11 mouse cellular contexts compared by ENCODE assay signal in genomic region chr7:89407006-89407940, GRCm38 (mm10). TPM values are rescaled to one million over a fixed set of nuclear protein-coding genes. Genes with fewer than 3 reads are reported as not detected.
A peak's percentile ranks its signal among the peaks of the same experiment; 100 is the strongest.
DNase-seq lines count a peak whose midpoint lies in the region; ATAC-seq and TF ChIP-seq lines count a peak whose summit lies in the region.
"Had no signal": no experiment of that assay in that cellular context is flagged by ENCODE, and none has a peak within 500 bp of the region (broad histone marks: within the 10 kb centered on the region; RNA-seq: fewer than 3 reads in every experiment).

No protein-coding gene starts in this region.

- ATAC-seq in heart, embryonic 12.5 days (ENCODE audit: insufficient number of reproducible peaks, low FRiP score): no peak
- no peak for ATAC-seq in embryonic facial prominence, embryonic 11.5 days (replicated peaks; ENCODE audit: insufficient number of reproducible peaks, low FRiP score, low TSS enrichment, low read depth)
- ATAC-seq in heart, postnatal 0 days (ENCODE audit: insufficient read depth, low read depth): no peak
- ATAC-seq in limb, embryonic 15.5 days (ENCODE audit: insufficient number of reproducible peaks, low FRiP score, low TSS enrichment, low read depth): no peak
- ATAC-seq in activated CD4-positive, CD25-positive, alpha-beta regulatory T cell, adult 4 months: no peak

- no peak for DNase-seq in heart, postnatal 25 days (ENCODE audit: low spot score)
- no peak for DNase-seq in embryonic facial prominence, embryonic 11.5 days (ENCODE audit: low spot score)
- DNase-seq in heart, postnatal 0 days (ENCODE audit: low spot score): no peak
- no peak for DNase-seq in adrenal gland, postnatal 36 days
- no peak for DNase-seq in layer of hippocampus, postnatal 10 days (ENCODE audit: low spot score in 2 of 2)
- DNase-seq: cerebellum, adult 9-10 months had no signal

- H3K27me3 ChIP-seq in heart, embryonic 12.5 days (replicated peaks): no peaks in the 10 kb centered on the region
- H3K27me3 ChIP-seq in embryonic facial prominence, embryonic 11.5 days (ENCODE audit: control insufficient read depth, insufficient read depth, low read length): no peaks in the 10 kb centered on the region
- no peaks in the 10 kb centered on the region for H3K27me3 ChIP-seq in heart, postnatal 0 days (ENCODE audit: control insufficient read depth, insufficient read depth, low read length)
- H3K27me3 ChIP-seq in limb, embryonic 15.5 days: peaks cover 3% of the 10 kb centered on the region; the same call in 1 of the 2 replicates

- TF ChIP-seq CTCF in heart, postnatal 0 days (IDR thresholded peaks at IDR 0.05; ENCODE audit: low read depth): no peak

- 83% methylated on average over 24 of the region's 24 CpGs for WGBS in heart, embryonic 12.5 days
- WGBS in embryonic facial prominence, embryonic 11.5 days: 88% methylated on average over 24 of the region's 24 CpGs
- WGBS in heart, postnatal 0 days: 77% methylated on average over 24 of the region's 24 CpGs
- 85% methylated on average over 24 of the region's 24 CpGs for WGBS in limb, embryonic 15.5 days

- H3K4me3 ChIP-seq in heart, embryonic 12.5 days: peak overlapping the region; percentile 14; the same call in 1 of the 2 replicates
- peak overlapping the region; percentile 11; the same call in 1 of the 2 replicates for H3K4me3 ChIP-seq in embryonic facial prominence, embryonic 11.5 days (ENCODE audit: low read depth, low read length)
- peak overlapping the region; percentile 88 for H3K4me3 ChIP-seq in heart, postnatal 0 days (ENCODE audit: low read depth, low read length)
- no peak overlapping the region; the same call in 1 of the 2 replicates for H3K4me3 ChIP-seq in limb, embryonic 15.5 days
- H3K4me3 ChIP-seq: left cerebral cortex, adult 2 months; neural tube, embryonic 13.5 days had no signal

- H3K9ac ChIP-seq in heart, embryonic 12.5 days: no peak overlapping the region
- no peak overlapping the region for H3K9ac ChIP-seq in embryonic facial prominence, embryonic 11.5 days (replicated peaks; ENCODE audit: low read length)
- 0 out of 2 replicates have a peak overlapping the region, but pooled peaks have one; percentile 19 for H3K9ac ChIP-seq in heart, postnatal 0 days (replicated peaks; ENCODE audit: low read depth, low read length)
- H3K9ac ChIP-seq in limb, embryonic 15.5 days: no peak overlapping the region
- H3K9ac ChIP-seq: neural tube, embryonic 13.5 days had no signal

- intact Hi-C loops in heart, postnatal 25 days (cut with DNase I): no loop called here

- no peaks in the 10 kb centered on the region for H3K9me3 ChIP-seq in heart, embryonic 12.5 days (replicated peaks)
- H3K9me3 ChIP-seq in embryonic facial prominence, embryonic 11.5 days (replicated peaks; ENCODE audit: control insufficient read depth, low read length): no peaks in the 10 kb centered on the region
- no peaks in the 10 kb centered on the region for H3K9me3 ChIP-seq in heart, postnatal 0 days (replicated peaks; ENCODE audit: control insufficient read depth, low read length)
- no peaks in the 10 kb centered on the region for H3K9me3 ChIP-seq in limb, embryonic 15.5 days
- H3K9me3 ChIP-seq: neural tube, embryonic 13.5 days had no signal

- TF ChIP-seq EP300 in heart, postnatal 0 days (IDR thresholded peaks at IDR 0.05; ENCODE audit: low read depth): peak; percentile 45; the same call in 1 of the 2 replicates

- peaks cover 21% of the 10 kb centered on the region for H3K36me3 ChIP-seq in heart, embryonic 12.5 days
- H3K36me3 ChIP-seq in embryonic facial prominence, embryonic 11.5 days (replicated peaks; ENCODE audit: control insufficient read depth, insufficient read depth, low read depth, low read length): peaks cover 2% of the 10 kb centered on the region
- H3K36me3 ChIP-seq in heart, postnatal 0 days (replicated peaks; ENCODE audit: control insufficient read depth, insufficient read depth, low read length): peaks cover 44% of the 10 kb centered on the region
- H3K36me3 ChIP-seq in limb, embryonic 15.5 days: peaks cover 2% of the 10 kb centered on the region; the same call in 1 of the 2 replicates
- H3K36me3 ChIP-seq: neural tube, embryonic 13.5 days had no signal

- H3K4me1 ChIP-seq in heart, embryonic 12.5 days (replicated peaks): peaks cover 32% of the 10 kb centered on the region
- peaks cover 4% of the 10 kb centered on the region; the same call in 1 of the 2 replicates for H3K4me1 ChIP-seq in embryonic facial prominence, embryonic 11.5 days (ENCODE audit: control insufficient read depth, insufficient read depth, low read length)
- peaks cover 35% of the 10 kb centered on the region for H3K4me1 ChIP-seq in heart, postnatal 0 days (ENCODE audit: control insufficient read depth, insufficient read depth)
- peaks cover 28% of the 10 kb centered on the region; the same call in 1 of the 2 replicates for H3K4me1 ChIP-seq in limb, embryonic 15.5 days

- no peak overlapping the region for H3K27ac ChIP-seq in heart, embryonic 12.5 days (ENCODE audit: poor library complexity, severe bottlenecking)
- H3K27ac ChIP-seq in embryonic facial prominence, embryonic 11.5 days (replicated peaks; ENCODE audit: low read depth, low read length): no peak overlapping the region
- peak overlapping the region; percentile 82 for H3K27ac ChIP-seq in heart, postnatal 0 days (ENCODE audit: low read depth)
- H3K27ac ChIP-seq in limb, embryonic 15.5 days: no peak overlapping the region
- H3K27ac ChIP-seq: left cerebral cortex, adult 2 months; neural tube, embryonic 13.5 days had no signal

- peak overlapping the region; percentile 27; the same call in 1 of the 2 replicates for H3K4me2 ChIP-seq in heart, embryonic 12.5 days
- peak overlapping the region; percentile 2; the same call in 1 of the 2 replicates for H3K4me2 ChIP-seq in embryonic facial prominence, embryonic 11.5 days (ENCODE audit: low read depth, low read length)
- H3K4me2 ChIP-seq in heart, postnatal 0 days (ENCODE audit: low read depth, low read length): peak overlapping the region; percentile 82
- peak overlapping the region; percentile 25; the same call in 1 of the 2 replicates for H3K4me2 ChIP-seq in limb, embryonic 15.5 days

RNA-seq across cellular contexts. Expression of gene Fzd4, which starts 3.1 kb away (rescaled TPM):
- polyA plus RNA-seq in heart, embryonic 12.5 days (2016; fragmentation: Nextera tagmentation; extraction: Ambion mirVana): 10.5 and 11.0 TPM in 2 replicates
- 10 to 100 TPM; 29.0 to 35.7 TPM for total RNA-seq in heart, postnatal 25 days (2021)
- polyA plus RNA-seq in embryonic facial prominence, embryonic 11.5 days (2014; fragmentation: Nextera tagmentation; extraction: Ambion mirVana): 12.4 and 15.6 TPM in 2 replicates
- 16.0 and 18.0 TPM in 2 replicates for total RNA-seq in heart, postnatal 0 days (2014; rRNA removed; ENCODE audit: low replicate concordance)
- 9.3 and 9.6 TPM in 2 replicates for polyA plus RNA-seq in heart, postnatal 0 days (2015; fragmentation: Nextera tagmentation; extraction: Ambion mirVana)
- polyA plus RNA-seq in limb, embryonic 15.5 days (2015; fragmentation: Nextera tagmentation; extraction: Ambion mirVana): 11.1 and 12.3 TPM in 2 replicates
- total RNA-seq in adrenal gland, postnatal 36 days (2021): 10 to 100 TPM; 41.2 to 43.4 TPM
- total RNA-seq in layer of hippocampus, postnatal 10 days (2021): 1 to 10 TPM; 7.9 to 8.2 TPM
- not detected for polyA plus RNA-seq in activated CD4-positive, CD25-positive, alpha-beta regulatory T cell, adult 4 months (2017; shearing (Covaris generic))

RNA-seq across cellular contexts. Expression of gene Tmem135, which starts 3.3 kb away (rescaled TPM):
- 30.2 and 31.2 TPM in 2 replicates for polyA plus RNA-seq in heart, embryonic 12.5 days (2016; fragmentation: Nextera tagmentation; extraction: Ambion mirVana)
- total RNA-seq in heart, postnatal 25 days (2021): 10 to 100 TPM; 42.5 to 49.6 TPM
- polyA plus RNA-seq in embryonic facial prominence, embryonic 11.5 days (2014; fragmentation: Nextera tagmentation; extraction: Ambion mirVana): 17.9 and 18.5 TPM in 2 replicates
- 20.6 and 70.6 TPM in 2 replicates for total RNA-seq in heart, postnatal 0 days (2014; rRNA removed; ENCODE audit: low replicate concordance)
- 30.9 and 31.6 TPM in 2 replicates for polyA plus RNA-seq in heart, postnatal 0 days (2015; fragmentation: Nextera tagmentation; extraction: Ambion mirVana)
- 19.4 and 20.8 TPM in 2 replicates for polyA plus RNA-seq in limb, embryonic 15.5 days (2015; fragmentation: Nextera tagmentation; extraction: Ambion mirVana)
- total RNA-seq in adrenal gland, postnatal 36 days (2021): 100 to 1,000 TPM in 1 of 2 experiments, 10 to 100 TPM in 1; 85.2 to 126 TPM
- 10 to 100 TPM; 72.2 to 84.4 TPM for total RNA-seq in layer of hippocampus, postnatal 10 days (2021)
- polyA plus RNA-seq in activated CD4-positive, CD25-positive, alpha-beta regulatory T cell, adult 4 months (2017; shearing (Covaris generic)): 10 to 100 TPM; 18.7 to 24.8 TPM

Comparison
In these comparisons a context has a peak if more than half of its experiments do, and no peak if none do; other contexts are left out.
1. H3K4me2 ChIP-seq: peak in every context shown above with its lines; median percentile 82 in heart, postnatal 0 days; 27 in heart, embryonic 12.5 days; 25 in limb, embryonic 15.5 days; 2 in embryonic facial prominence, embryonic 11.5 days.